Mouse (Mus musculus): Measurements from ENCODE around the gene Tmem151a.

Tmem151a gene

DNA sequence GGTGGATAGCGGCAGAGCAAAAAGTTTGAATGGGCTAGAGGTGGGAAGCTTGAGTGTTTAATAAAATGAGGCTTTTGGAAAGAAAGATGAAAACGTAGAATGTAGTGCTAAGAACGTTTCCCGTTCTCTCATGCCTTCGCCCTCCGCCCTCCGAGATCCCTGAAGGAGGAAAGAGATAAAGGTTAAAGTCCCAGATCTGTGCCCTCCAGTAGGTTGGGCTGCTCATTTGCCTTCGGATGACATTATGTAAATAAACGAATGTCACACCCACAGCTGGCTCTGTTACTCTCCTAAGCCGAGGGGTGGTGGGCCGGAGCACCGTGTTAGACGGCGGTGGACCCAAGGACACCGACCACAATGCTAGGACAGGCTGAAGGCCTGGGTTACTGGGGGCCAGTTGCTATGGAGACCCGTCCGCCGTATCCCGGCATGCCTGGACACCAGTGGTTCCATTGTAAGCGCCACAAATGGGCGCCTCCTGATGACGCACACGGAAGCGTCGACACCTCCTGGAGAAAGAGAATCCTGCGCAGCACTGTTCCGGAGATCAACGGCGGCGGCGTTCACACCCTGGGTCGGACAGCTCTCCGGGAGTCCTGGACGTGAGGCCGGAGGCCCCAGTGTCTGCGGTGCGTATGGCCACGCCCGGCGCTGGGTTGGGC is 44.3 kb downstream of the Tmem151a start, which contains the start of gene Brms1:
Gene Brms1, plus strand, starts transcription at position 493 of the 662 bp plus-strand sequence.
- DNase-seq (ENCODE audit: low spot score), result peak; percentile 94

DNA sequence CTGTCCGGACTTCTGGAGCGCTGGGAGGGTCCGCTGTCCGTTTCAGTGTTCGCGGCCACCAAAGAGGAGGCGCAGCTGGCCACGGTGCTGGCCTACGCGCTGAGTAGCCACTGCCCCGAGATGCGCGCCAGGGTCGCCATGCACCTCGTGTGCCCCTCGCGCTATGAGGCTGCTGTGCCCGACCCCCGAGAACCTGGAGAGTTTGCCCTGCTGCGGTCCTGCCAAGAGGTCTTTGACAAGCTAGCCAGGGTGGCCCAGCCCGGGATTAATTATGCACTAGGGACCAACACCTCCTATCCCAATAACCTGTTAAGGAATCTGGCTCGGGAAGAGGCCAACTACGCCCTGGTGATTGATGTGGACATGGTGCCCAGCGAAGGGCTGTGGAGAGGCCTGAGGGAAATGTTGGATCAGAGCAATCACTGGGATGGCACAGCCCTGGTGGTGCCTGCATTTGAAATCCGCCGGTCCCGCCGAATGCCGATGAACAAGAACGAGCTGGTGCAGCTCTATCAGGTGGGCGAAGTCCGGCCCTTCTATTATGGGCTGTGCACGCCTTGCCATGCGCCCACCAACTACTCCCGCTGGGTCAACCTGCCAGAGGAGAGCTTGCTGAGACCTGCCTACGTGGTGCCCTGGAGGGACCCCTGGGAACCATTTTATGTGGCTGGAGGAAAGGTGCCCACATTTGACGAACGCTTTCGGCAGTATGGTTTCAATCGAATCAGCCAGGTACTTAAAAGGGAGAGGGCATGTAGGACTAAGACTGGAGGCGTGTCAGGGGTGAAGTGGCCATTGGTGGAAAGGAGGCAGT is 45.8 kb downstream of the Tmem151a start:
- no peak for DNase-seq (ENCODE audit: low spot score)

DNA sequence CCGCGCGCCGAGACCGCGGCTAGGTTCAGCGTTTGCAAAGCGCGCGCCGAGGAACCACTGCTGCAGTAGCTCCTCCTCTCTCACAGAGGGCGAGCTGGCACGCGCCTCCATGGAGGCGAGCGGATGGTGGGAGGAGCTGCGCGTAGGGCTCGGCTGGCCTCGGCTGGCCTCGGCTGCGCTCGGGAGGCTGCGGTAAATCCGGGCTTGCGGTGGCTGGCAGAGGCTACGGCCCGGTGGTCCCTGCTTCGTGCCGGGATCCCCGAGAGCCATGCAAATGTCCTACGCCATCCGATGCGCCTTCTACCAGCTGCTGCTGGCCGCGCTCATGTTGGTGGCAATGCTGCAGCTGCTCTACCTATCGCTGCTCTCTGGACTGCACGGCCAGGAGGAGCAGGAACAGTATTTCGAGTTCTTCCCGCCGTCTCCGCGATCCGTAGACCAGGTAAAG is 46.6 kb downstream of the Tmem151a start, which contains the start of the genes B4gat1 and AC124502.3:
Gene B4gat1, plus strand, starts transcription at position 118 of the 448 bp plus-strand sequence.
Gene AC124502.3, plus strand, starts transcription at position 183 of the 448 bp plus-strand sequence.
- peak; percentile 92 for DNase-seq (ENCODE audit: low spot score)

DNA sequence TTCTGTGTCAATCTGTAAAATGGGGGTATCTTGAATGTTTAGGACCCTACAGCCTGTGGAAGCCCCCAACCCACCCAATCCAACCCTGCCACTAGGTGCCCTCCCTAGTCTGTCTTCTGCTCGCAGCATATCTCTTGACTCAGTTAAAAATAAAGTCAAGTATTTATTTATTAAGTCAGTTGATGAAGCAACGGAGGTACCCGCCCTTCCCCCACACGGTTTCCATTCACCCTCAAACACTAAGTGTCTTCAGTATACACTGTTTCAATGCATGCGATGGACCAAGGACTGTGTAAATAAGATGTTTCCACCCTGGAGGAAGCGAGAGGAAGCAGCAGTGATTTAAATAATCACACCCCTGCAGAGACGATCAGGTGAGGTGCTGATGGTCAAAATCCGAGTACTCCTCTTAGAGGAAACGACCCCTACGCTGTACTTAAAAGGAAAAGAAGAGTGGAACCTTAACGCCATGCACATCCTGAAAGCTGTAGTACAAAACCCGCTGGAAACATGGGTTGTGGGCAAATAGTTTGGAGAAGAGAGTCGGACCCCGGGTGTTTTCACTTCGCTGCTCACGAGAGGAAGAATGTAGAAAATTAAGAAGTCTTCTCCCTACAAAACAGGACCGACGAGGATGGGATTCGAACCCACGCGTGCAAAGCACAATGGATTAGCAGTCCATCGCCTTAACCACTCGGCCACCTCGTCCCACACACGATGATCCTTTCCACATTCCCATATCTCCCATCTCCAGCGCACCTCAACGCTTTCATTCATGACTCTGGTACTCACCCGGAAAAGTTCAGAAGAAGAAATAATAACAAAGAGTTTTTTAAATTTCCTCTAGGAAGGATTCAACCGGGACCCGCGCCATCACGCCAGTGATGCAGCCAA is 47.4 kb downstream of the Tmem151a start:
- DNase-seq (ENCODE audit: low spot score), result peak; percentile 86

DNA sequence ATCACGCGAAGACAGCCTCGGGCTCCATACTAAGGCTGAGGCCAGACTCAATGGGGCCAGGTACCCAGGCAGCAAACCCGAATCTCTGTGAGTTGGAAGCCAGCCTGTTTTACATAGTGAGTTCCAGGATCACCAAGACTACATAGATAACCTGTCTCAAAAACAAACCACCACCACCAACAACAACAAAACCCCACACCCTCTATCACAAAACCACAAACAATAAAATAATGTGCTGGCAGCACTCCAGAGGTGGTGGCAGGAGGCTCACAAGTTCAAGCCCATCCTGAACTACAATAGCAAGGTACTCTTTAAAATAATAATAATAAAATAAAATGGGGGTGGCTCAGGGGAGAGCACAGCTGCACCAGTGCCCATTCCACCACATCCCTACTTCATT is 48.8 kb downstream of the Tmem151a start:
- no peak for DNase-seq (ENCODE audit: low spot score)

DNA sequence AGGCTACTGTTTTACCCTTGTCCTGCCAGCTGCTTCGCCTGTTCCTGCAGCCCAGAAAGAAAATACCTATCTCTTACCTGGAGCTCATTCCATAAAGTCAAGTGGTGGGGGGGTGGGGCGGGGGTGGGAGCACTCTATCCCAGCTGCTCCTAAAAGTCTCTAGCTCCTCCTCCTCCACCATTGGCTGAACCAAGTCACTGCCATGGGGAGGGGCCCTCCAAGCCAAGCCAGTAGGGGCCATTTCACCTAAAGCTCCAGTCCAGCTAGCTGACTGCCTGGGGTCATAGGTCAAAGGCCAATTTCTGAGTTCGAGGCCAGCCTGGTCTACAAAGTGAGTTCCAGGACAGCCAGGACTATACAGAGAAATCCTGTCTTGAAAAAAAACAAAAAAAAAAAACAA is 52.6 kb downstream of the Tmem151a start:
- no peak for DNase-seq (ENCODE audit: low spot score)

DNA sequence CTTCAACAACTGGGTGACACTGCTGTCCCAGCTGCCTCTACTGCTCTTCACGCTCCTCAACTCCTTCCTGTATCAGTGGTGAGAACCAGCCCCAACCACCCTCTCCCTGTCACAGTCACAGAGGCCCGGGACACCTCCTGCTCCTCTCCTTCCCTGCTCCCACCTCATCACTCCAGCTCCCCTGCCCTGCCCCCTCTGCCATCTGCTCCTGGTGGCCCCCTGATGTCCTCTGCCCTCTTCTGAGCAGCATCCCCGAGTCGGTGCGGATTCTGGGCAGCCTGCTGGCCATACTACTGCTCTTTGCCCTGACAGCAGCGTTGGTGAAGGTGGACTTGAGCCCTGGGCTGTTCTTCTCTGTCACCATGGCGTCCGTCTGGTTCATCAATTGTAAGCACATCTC is 59.2 kb downstream of the Tmem151a start:
- DNase-seq (ENCODE audit: low spot score), result no peak

DNA sequence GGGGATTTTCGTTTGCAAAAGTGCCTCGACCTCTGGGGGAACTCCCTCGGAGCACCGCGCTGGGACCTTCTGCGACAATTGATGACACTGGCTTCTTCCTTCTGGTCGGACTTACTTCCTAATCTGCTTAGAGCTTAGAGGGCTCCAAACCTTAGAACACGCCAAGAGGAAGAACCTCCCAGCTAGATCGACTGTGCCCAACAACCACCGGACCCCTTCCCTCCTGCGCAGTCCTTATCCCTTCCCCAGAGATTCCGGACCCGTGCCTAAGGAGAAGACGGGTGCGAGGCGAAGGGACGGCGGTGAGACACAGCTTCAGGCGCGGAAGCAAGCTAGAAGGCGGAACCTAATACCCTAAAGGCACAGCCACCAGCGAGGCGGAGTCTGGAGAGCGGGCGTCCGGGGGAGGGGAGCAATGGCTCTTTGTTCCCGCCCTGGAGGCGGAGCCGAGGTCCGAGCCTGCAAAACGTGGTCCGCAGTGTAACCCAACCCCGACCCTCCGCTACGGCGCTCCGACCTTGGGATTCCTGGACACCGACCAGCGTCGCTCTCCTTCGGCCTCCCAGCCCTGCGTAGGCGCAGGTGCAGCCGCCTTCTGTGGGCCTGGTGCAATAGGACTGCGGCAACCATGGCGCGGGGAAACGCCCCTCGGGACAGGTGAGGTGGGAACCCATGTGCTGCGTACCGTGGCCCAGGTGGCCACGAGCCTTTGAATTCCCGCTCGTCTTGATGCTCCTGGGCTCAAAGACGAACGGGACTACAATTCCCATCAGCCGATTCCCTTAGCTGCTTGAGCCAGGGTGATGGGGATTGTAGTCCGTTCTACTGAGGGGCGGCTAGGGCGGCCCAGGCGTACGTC is 61.5 kb downstream of the Tmem151a start, which contains the start of gene Slc29a2:
Gene Slc29a2, plus strand, starts transcription at position 240 of the 859 bp plus-strand sequence.
- DNase-seq (ENCODE audit: low spot score), result peak; percentile 95

DNA sequence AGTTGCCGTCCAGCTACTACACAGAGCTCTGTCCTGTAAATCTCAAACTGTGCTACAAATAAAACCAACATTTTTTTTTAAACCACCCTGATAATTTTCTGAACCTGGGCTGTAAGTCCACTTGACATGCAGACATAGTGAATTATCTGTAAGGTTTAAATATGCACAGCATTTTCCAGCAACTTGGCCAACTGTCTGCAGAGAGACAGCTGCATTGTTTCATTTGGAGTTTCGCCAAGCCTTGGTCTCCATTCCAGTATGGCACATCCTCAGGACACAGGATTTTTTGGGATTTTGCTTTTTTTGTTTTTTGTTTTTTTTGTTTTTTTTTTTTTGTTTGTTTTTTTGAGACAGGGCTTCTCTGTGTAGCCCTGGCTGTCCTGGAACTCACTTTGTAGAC is 63.9 kb downstream of the Tmem151a start:
- no peak for DNase-seq (ENCODE audit: low spot score)

All from testis, postnatal 10 days (tissue).